Mouse (Mus musculus) liver, postnatal 0 days (tissue): Measurements from ENCODE around the gene Med29.

Experiments
- CTCF ChIP-seq: sonication (generic); IDR thresholded peaks from 2 replicates; pipeline ENCODE4 v1.5.1; 2016; ENCODE audit warnings: antibody characterized with exemption, low read depth
- EP300 ChIP-seq: IDR thresholded peaks from 2 replicates; pipeline ENCODE4 v1.6.1; 2016; ENCODE audit warnings: antibody characterized with exemption, low read depth, mild to moderate bottlenecking

DNA sequence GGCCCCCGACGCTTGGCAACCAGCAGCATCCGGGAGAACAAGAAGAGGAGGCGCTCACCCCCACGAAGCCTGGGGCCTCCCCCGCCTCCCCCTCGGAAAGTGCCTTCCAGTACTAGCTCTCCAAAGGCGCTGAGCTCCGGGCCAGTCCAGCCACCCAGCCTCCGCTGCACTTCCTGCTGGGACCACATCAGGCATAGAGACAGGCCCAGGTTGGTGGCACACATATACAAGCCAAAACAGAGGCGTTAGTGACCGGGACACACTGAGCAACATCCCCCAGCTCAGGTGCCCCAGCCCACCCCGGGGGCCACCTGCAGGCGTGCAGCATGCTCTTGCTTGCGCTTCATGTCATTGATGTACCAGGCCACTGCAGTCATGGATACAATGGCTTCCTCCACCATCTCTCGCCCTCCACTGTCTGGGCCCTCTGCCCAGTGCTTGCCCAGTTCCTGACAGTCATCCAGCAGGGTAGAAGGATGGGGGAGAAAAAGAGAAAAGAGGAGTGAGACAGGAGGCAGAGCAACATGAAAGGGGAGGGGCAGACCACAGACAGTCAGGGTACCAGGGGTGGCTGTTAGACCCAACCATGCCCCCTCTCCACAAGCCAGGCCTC is 24.7 kb downstream of the Med29 start:
- TF ChIP-seq CTCF = no peak
- TF ChIP-seq EP300 = no peak
